Mouse (Mus musculus): ENCODE measurements at regions not wholly inside any gene's neighbourhood (a gene's known extent, or its start where the extent isn't known, plus 50 kb on each side); places are given as distances from the start of the nearest gene placed in this dataset.
"Not testable (repeated sequence)": the region's sequence is repeated elsewhere in the genome, so short reads cannot be mapped to it uniquely, and the experiment has no call there.

DNA sequence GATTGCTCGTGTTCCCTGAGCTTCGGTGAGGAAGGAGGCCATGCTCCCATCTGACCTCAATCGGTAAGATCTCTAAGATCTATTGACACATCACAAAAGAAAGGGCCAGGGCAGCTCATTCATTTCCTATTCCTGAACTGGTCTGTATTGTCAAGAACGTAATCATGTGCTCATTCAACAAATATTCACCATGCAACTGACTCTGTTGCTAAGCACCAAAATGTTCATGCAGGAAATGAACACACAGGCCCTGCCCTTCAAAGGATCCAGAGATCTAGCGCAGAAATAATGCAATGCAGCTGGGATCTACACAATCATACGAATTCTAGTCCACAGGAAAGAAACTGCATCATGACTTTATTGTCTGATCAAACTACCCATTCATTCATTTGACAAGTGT is 413.3 kb downstream of the Lrig3 start:
- DNase-seq (ENCODE audit: low spot score): no peak

DNA sequence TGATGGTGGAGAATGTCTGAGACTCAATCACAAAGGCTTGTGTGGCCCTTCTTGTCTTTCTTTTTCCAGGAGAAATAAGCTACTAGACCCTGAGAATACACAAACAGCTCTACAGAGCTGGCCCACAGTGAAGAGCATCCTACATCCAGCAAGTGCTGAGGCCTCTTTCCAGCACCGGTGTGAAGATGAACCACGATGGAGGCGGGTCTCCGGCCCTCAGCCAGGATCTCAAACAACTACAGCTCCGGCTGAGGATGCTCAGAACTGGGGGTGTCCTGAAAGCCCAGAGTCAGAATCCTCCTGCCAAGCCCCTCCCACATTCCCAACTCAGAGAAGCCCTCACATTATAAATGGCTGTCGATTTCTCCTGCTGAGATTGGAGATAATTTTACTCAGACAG is 407.9 kb downstream of the Lrig3 start:
- no peak for DNase-seq (ENCODE audit: low spot score)

DNA sequence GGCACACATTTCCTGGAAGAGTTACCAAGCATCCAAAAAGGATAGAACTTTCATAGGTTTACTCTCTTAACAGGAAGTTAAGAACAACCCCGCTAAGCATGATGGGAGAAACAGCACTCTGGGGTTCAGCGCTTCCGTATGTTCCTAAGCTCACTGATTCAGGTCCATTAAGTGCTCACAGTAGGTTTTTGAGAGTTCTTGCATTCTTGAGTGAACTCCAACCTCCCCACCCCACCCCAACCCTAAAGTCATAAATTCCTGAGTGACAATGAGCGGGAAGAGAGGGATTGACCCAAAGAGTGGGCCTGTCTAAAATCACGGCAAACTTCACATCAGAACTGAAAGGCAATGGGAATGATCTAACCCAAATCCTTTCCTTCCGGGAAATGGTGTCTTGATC is 405.9 kb downstream of the Lrig3 start:
- DNase-seq (ENCODE audit: low spot score): no peak

DNA sequence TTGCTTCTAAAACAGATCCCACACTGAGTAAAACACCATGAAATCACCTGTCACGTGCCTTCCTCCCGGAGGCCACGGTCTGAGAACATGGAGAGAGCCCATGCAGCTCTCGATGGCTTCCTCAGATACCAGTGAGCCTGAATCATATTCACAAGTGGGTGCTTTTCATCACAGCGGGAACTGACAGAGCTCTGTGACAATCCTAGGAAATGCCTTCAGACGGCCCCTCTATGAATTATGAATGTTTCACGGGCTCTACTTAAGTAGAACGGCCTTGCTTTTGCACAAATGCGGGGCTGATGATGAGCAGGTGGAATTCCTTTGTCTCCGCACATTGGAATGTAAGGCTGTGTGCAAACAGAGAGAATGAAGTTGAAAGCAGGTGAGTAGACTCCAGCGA is 383.1 kb downstream of the Lrig3 start:
- DNase-seq (ENCODE audit: low spot score): no peak

GRCm38 (mm10) chr10:126337426-126337825 is 371.5 kb downstream of the Lrig3 start:
- DNase-seq (ENCODE audit: low spot score): no peak

- DNase-seq (ENCODE audit: low spot score): no peak
These were observed 367.8 kb downstream of the Lrig3 start for GRCm38 (mm10) chr10:126333786-126334185.

DNA sequence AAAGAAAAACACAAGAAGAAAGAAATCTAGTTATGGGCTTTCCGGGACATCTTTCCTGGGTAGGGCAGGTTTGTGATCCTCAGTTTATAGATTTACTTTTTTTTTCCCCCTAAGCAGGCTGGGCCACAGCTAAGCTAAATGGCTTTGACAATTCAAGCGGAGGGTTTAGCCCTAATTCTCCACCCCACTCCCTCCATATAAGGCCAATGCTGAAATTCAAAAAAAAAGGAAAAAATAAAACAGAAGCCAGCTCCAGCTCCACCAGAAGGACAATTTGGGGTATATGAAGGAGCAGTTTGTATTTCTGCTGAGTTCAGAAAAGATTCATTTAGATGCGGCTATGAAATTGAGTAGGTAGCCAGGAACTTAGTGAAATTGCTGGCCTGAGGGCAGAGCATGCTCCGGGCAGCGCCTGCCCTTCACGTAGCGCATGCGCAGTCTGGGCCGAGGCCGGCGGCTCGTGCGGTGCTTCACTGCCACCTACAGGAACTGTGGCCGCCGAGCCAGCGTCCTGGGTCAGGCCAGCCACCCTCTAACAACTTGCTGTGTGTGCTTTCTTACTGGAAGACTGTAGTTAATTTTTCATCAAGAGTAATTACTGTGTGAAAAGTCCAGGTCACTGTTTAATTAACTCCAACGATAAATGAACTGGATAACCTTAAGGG is 364.5 kb downstream of the Lrig3 start:
- DNase-seq (ENCODE audit: low spot score): peak; percentile 95

DNA sequence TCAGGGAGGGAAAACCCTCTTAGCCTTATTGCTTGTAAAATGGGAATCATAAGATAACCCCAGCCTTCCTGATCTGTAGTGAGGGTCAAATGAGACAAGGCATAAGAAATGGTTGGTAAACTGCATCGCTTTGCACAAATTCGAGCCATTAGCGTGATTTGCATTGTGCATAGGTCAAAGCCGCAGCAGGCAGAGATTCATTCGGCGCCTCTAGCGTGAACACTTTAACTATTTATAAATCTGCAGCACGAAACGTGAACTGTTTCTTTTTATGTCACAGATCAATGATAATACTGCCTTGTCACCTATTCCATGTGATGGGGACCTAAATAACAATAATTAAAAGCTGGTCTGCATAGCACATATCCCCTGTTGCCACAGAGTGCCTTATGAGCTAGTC is 354.9 kb downstream of the Lrig3 start:
- DNase-seq (ENCODE audit: low spot score): no peak

DNA sequence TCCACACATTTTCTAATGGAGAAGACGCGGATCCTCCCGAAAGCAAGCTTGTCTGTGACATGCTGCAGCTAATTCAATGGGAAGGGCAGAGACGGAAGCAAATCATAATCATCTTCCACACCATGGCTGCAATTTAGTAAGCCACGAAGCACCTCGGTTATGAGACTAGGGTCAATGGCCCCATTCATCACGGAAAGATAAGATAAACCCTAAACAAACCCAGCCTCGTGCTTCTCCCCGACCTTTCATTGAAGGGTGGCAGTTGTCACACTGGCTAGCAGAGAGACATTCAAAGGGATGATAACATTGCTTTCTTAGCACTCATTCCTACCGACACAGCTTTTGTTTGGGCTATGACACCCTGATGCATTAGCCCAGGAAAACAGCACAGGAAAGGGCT is 353.8 kb downstream of the Lrig3 start:
- DNase-seq (ENCODE audit: low spot score): no peak

DNA sequence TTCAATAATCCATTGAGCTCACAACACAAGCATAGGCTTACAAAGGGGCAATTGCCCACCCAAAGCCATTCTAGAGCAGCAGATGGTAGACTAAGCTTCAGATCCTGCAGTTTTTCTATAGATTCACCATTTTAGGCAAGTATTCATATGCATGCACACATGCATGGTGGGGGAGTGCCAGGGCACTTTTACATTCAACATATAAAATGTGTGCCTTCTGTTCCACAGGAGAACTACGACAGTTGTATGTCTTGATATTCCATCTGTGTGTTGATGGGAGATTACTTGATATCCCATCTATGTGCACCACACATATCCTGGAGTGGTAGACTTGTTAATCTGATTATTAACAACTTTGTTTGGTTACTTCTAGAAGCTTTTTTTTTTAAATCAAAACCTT is 334.0 kb downstream of the Lrig3 start:
- no peak for DNase-seq (ENCODE audit: low spot score)

GRCm38 (mm10) chr10:126298211-126298610 is 332.2 kb downstream of the Lrig3 start:
- DNase-seq (ENCODE audit: low spot score): no peak

DNA sequence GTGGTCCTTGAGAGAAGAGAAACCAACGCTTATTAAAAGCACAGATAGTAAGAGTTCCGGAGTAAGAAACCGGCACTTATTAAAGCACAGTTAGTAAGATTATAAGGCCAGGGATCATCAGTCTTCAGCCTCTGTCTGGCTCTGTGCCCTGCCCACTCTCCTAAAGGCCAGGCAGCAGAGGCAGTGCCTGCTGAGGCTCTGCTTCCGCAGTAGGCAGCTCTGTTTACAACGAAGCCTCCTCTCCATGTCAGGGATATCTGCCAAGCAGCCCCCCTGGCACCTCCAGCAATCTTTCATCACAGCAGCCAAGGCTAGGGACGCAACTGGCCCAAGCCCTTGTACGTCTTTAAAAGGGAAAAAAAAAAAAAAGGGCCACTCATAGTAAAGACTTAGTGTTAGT is 329.9 kb downstream of the Lrig3 start:
- no peak for DNase-seq (ENCODE audit: low spot score)

DNA sequence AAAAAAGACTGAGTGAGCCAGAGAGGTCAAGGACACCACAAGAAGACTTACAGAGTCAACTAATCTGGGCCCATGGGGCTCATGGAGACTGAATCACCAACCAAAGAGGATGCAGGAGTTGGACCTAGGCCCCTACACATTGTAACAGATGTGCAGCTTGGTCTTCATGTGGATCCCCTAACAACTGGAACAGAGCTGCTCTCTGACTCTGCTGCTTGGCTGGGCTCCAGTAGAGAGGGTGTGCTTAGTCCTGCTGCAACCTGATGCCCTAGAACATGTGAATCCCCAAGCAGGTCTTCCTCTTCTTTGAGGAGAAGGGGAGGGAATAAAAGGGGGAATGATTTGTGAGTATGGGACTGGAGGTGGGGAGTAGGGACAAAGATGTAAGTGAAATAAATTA is 325.8 kb downstream of the Lrig3 start:
- no peak for DNase-seq (ENCODE audit: low spot score)

GRCm38 (mm10) chr10:126285096-126285495 is 319.1 kb downstream of the Lrig3 start:
- DNase-seq (ENCODE audit: low spot score): not testable (repeated sequence)

DNA sequence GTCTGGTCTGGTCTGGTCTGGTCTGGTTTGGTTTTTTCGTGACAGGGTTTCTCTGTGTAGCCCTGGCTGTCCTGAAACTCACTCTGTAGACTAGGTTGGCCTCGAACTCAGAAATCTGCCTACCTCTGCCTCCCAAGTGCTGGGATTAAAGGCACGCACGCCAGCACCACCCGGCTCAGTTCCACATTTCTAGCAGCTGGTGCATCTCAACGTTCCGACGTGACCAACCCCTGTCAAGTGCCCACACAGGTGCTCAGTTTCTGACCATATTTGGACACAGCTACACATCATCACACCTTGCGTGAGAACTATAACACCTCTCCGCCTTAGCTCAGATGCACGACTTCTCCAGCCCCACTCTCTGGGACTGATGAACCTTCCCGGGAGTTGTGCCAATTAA is 304.4 kb downstream of the Lrig3 start:
- no peak for DNase-seq (ENCODE audit: low spot score)

DNA sequence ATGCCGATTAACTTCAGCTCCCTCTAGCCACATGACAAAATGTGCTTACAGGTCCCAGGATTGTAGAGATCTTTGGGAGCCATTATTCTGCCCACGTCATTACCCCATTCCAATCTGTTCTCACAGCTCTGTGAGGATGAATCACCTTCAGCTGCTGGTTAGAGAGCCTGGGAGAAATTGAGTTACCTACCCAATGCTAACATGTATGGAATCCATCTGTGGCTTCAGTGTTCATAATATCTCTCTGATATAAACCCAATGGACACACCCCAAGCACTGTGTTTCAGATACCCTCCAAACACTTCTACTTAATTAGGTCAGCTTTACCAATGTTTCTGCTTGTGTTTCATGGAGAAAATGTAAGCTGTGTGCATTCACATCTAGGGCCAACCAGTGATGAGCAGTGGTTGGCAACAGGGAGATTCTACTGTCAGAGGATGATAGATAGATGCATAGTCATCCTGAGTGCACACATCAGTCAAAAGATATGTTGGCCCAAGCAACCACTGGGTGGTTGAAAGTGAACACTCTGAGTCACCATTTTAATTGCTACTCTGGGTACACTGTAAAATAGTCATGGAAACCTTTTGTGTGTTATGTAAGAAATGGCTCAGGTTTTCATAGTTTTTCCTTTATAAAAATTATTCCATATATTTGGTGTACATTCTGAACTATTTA is 301.5 kb downstream of the Lrig3 start:
- DNase-seq (ENCODE audit: low spot score): no peak

DNA sequence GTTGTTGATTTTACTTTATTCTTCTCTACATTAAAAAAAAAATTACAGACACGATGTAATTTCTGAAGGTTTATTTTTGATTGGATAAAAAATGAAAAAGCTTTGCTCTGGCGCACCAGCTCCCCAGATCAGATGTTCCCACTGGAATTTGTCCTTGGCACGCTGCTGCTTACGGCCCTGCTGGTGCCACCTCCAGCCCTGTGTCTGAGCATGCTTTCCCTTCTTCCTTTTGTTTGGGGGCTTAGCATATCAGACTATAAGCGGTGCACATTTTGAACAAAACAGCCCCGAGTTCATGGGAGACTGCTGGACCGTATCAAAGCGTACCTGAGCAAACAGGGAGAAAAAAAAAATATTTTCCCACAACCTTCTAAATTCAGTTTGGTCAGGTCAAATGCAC is 291.2 kb downstream of the Lrig3 start:
- no peak for DNase-seq (ENCODE audit: low spot score)

- DNase-seq (ENCODE audit: low spot score): no peak
These were observed 288.2 kb downstream of the Lrig3 start for GRCm38 (mm10) chr10:126254198-126254597.

- no peak for DNase-seq (ENCODE audit: low spot score)
These were observed 283.2 kb downstream of the Lrig3 start for GRCm38 (mm10) chr10:126249176-126249575.

DNA sequence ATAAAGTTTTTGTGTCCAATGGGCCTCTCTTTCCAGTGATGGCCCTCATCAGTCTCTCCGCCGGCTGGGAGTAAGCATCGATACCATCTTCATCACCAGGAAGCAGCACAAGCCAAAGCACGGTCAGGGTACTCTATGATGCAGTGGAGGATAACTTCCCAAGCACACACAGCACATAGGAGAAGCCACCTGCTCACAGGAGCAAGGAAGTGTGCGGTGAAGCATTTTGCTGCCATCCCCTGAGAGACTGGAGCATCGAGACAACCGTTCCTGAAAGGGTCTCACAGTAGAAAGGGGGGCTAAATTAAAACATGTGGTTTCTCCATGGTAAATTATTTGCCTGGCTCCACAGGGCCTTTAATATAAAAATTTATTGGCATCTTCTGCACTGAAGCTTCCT is 277.1 kb downstream of the Lrig3 start:
- DNase-seq (ENCODE audit: low spot score): no peak

DNA sequence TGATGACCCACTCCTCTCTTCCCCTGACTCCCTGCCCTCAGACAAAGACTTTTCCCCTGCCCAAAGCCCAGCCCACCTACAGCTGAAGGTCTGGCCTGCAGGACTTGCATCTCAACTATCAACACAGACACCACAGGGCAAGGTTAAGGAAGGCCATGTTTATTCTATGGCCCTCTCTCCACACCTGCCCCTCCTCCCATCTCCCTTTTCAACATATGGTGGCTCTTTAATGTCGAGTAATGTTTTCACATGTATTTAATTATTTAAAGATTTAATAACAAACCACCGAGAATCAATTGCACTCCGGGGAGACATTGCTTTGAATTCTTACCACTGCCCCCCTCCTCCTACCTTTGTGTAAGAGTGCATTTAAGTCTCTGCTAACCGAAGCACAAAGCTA is 273.6 kb downstream of the Lrig3 start:
- no peak for DNase-seq (ENCODE audit: low spot score)

Measured in testis, postnatal 10 days (tissue).